Mouse (Mus musculus) midbrain, embryonic 10.5 days (tissue): ENCODE measurements around the gene Crot. TPM values are rescaled to one million over a fixed set of nuclear protein-coding genes. Genes with fewer than 3 reads are reported as not detected.
"Not testable (repeated sequence)": the region's sequence is repeated elsewhere in the genome, so short reads cannot be mapped to it uniquely, and the experiment has no call there.

ENCODE experiments used
- DNase-seq: peaks from one replicate; pipeline ENCODE4 v3.0.0-alpha.2; 2017; ENCODE audit warnings: low spot score
- H3K27ac ChIP-seq: fragments of 300-500 bp; sonication (generic); replicated peaks from 2 replicates; pipeline ENCODE4 v1.5.1; 2016; ENCODE audit warnings: mild to moderate bottlenecking
- H3K27me3 ChIP-seq: fragments of 300-500 bp; sonication (generic); 2 replicates; pipeline ENCODE4 v1.6.1; 2016; ENCODE audit warnings: low read depth, mild to moderate bottlenecking; ENCODE audit not compliant: poor library complexity, severe bottlenecking
- H3K36me3 ChIP-seq: fragments of 300-500 bp; sonication (generic); 2 replicates; pipeline ENCODE4 v1.6.1; 2016; ENCODE audit warnings: mild to moderate bottlenecking, moderate library complexity
- H3K4me1 ChIP-seq: fragments of 300-500 bp; sonication (generic); 2 replicates; pipeline ENCODE4 v1.6.1; 2016
- H3K4me3 ChIP-seq: fragments of 300-500 bp; sonication (generic); 2 replicates; pipeline ENCODE4 v1.5.1; 2016; ENCODE audit warnings: mild to moderate bottlenecking, moderate library complexity
- H3K9me3 ChIP-seq: fragments of 300-500 bp; sonication (generic); replicated peaks from 2 replicates; pipeline ENCODE4 v1.6.1; 2016; ENCODE audit warnings: mild to moderate bottlenecking
- WGBS: fragments of 180-500 bp; shearing (Covaris S2); methylation state at CpG from one replicate; pipeline ENCODE4 v1.1.7; 2016; 5-methylcytosine and 5-hydroxymethylcytosine counted together
- polyA plus RNA-seq: library from polyadenylated mRNA; unstranded; fragments of >200 nt; fragmentation: Nextera tagmentation; extraction: Ambion mirVana; gene quantifications from 2 replicates; pipeline ENCODE4 v1.2.1, GENCODE M21; 2016

Crot gene
- polyA plus RNA-seq, 1 experiment from 2014 or later = 26.9 TPM

- no peak for DNase-seq
- Histone ChIP-seq H3K4me3 (no peak overlapping the region), H3K4me1 (no peaks in the 10 kb centered on the region), H3K27me3 (no peaks in the 10 kb centered on the region), H3K27ac (no peak overlapping the region), H3K36me3 (no peaks in the 10 kb centered on the region), H3K9me3 (no peaks in the 10 kb centered on the region)
- WGBS = 89% methylated on average over 8 of the region's 8 CpGs
Measured at GRCm38 (mm10) chr5:9032101-9032590, 35.0 kb upstream of the Crot start.

- H3K4me1 ChIP-seq = no peaks in the 10 kb centered on the region
- no peaks in the 10 kb centered on the region for H3K27me3 ChIP-seq
- H3K36me3 ChIP-seq = no peaks in the 10 kb centered on the region
- H3K9me3 ChIP-seq = no peaks in the 10 kb centered on the region
- no peak for DNase-seq
- H3K27ac ChIP-seq = no peak overlapping the region
- WGBS = 75% methylated on average over 1 of the region's 1 CpGs
- no peak overlapping the region for H3K4me3 ChIP-seq
Measured at GRCm38 (mm10) chr5:9028266-9028841, 31.2 kb upstream of the Crot start.

GRCm38 (mm10) chr5:9015352-9015751 lies 18.2 kb upstream of the Crot start:
- Histone ChIP-seq H3K27me3 (no peaks in the 10 kb centered on the region), H3K27ac (no peak overlapping the region), H3K9me3 (no peaks in the 10 kb centered on the region), H3K4me3 (no peak overlapping the region), H3K4me1 (no peaks in the 10 kb centered on the region), H3K36me3 (no peaks in the 10 kb centered on the region)
- WGBS = 66% methylated on average over 3 of the region's 3 CpGs
- DNase-seq = no peak

GRCm38 (mm10) chr5:9014774-9015173 lies 17.6 kb upstream of the Crot start:
- Histone ChIP-seq H3K27me3 (no peaks in the 10 kb centered on the region), H3K27ac (no peak overlapping the region), H3K36me3 (no peaks in the 10 kb centered on the region), H3K4me3 (no peak overlapping the region), H3K9me3 (no peaks in the 10 kb centered on the region), H3K4me1 (no peaks in the 10 kb centered on the region)
- no peak for DNase-seq
- 84% methylated on average over 3 of the region's 3 CpGs for WGBS

DNA sequence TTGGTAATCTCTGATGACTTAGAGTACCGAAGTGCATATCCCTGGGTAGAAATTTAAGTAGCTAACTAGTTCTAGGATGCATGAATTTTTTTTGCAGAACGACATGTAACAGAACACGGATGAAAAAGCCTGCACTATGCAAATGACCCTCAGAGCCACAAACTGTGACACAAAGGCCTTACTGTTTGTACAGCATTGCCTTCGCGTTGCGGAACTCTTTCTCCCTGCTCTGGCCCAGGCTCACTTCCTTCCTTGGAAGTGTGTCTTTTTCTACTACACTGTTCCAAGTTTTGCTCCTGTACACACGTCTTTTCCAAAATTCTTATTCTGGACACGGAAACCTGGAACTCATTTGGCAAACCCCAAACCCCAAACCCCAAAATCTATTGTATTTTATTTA lies 14.2 kb upstream of the Crot start:
- DNase-seq = no peak
- WGBS = 83% methylated on average over 8 of the region's 8 CpGs

DNA sequence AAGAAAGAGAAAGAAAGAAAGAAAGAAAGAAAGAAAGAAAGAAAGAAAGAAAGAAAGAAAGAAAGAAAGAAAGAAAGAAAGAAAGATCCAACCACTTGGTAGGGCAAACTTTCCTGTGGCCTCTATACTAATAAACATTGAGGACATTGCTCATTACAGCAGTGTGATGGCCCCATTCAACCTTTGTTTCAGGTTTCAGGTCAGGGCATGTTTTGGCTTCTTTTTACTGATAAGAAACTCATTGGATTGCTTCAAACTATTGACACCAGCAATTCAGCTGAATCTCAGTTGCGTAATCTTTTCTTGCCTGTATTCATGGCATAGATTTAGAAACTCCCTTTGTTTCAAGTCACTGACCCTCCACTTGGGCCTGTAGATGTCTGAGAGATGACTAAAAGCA lies 13.0 kb upstream of the Crot start:
- Histone ChIP-seq H3K4me3 (no peak overlapping the region), H3K27ac (no peak overlapping the region), H3K36me3 (no peaks in the 10 kb centered on the region), H3K27me3 (no peaks in the 10 kb centered on the region), H3K4me1 (no peaks in the 10 kb centered on the region), H3K9me3 (no peaks in the 10 kb centered on the region)
- 93% methylated on average over 1 of the region's 1 CpGs for WGBS
- DNase-seq = no peak

More for the DNA sequence above, 14.2 kb upstream of the Crot start:
- Histone ChIP-seq H3K4me1 (no peaks in the 10 kb centered on the region), H3K27me3 (no peaks in the 10 kb centered on the region), H3K9me3 (no peaks in the 10 kb centered on the region), H3K4me3 (no peak overlapping the region), H3K27ac (no peak overlapping the region), H3K36me3 (no peaks in the 10 kb centered on the region)

- H3K9me3 ChIP-seq, DNase-seq, H3K36me3 ChIP-seq, H3K27ac ChIP-seq, H3K27me3 ChIP-seq, H3K4me3 ChIP-seq, H3K4me1 ChIP-seq: not testable (repeated sequence)
- WGBS = 58% methylated on average over 3 of the region's 3 CpGs
Measured at GRCm38 (mm10) chr5:9006585-9006984, 9.5 kb upstream of the Crot start.

GRCm38 (mm10) chr5:9000006-9000405 lies 2.9 kb upstream of the Crot start:
- H3K9me3 ChIP-seq, H3K36me3 ChIP-seq, H3K27me3 ChIP-seq, H3K4me3 ChIP-seq, DNase-seq, H3K27ac ChIP-seq: not testable (repeated sequence)
- H3K4me1 ChIP-seq = peaks cover 39% of the 10 kb centered on the region
- WGBS = 28% methylated on average over 7 of the region's 7 CpGs

GRCm38 (mm10) chr5:8999108-8999507 lies 2.0 kb upstream of the Crot start:
- 65% methylated on average over 4 of the region's 4 CpGs for WGBS
- no peak for DNase-seq

GRCm38 (mm10) chr5:8997513-8997895 lies 380 bp upstream of the Crot start:
- peak overlapping the region; percentile 94 for H3K27ac ChIP-seq
- peak overlapping the region; percentile 78 for H3K4me3 ChIP-seq
- no peaks in the 10 kb centered on the region for H3K9me3 ChIP-seq
- peaks cover 39% of the 10 kb centered on the region for H3K4me1 ChIP-seq
- H3K27me3 ChIP-seq = no peaks in the 10 kb centered on the region
- peaks cover 12% of the 10 kb centered on the region; the same call in 1 of the 2 replicates for H3K36me3 ChIP-seq
- 14% methylated on average over 8 of the region's 8 CpGs for WGBS
- no peak for DNase-seq

More at GRCm38 (mm10) chr5:8999108-8999507, 2.0 kb upstream of the Crot start:
- H3K36me3 ChIP-seq = 0 out of 2 replicates have a peak, but pooled peaks cover 2% of the 10 kb centered on the region
- no peak overlapping the region for H3K4me3 ChIP-seq
- H3K4me1 ChIP-seq = peaks cover 39% of the 10 kb centered on the region
- H3K27me3 ChIP-seq = no peaks in the 10 kb centered on the region
- no peaks in the 10 kb centered on the region for H3K9me3 ChIP-seq
- 0 out of 2 replicates have a peak overlapping the region, but pooled peaks have one; percentile 38 for H3K27ac ChIP-seq

DNA sequence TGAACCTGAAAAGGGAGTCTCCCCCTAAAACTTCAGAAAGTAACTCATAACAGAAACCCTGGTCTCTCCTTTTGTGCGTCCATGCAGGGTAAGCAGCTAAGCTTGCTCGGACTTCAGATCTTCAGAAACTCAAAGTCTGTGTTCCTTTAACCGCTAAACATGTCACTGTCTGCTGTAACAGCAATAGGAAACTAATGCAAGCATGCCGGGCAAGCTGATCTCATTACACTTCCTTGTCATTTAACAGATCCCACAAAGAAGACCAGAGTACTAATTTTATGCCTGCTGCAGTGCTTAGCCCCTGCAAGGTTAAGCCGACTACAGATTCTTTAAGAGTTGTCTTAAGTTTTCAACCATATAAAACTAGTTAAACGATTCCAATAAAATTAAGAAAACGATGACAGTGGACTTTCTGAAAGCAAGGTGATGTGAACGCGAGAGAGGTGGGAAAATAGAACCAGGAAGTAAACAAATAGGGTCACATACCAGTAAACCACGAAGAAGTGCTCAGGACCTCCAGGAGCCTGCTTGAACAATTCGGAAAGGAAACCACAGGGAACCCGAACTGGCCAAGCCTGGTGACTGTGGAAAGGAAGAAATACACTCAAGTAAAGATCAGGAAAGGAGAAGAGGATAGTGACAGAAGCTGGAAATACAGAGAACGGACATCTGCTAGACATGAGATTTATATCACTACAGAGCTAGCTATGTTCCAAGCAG lies 998 bp downstream of the Crot start:
- H3K9me3 ChIP-seq = no peaks in the 10 kb centered on the region
- 25% methylated on average over 13 of the region's 13 CpGs for WGBS
- peaks cover 39% of the 10 kb centered on the region for H3K4me1 ChIP-seq
- H3K27ac ChIP-seq = peak overlapping the region; percentile 94
- peaks cover 26% of the 10 kb centered on the region for H3K36me3 ChIP-seq
- DNase-seq = no peak
- H3K27me3 ChIP-seq = no peaks in the 10 kb centered on the region
- peak overlapping the region; percentile 78 for H3K4me3 ChIP-seq

DNA sequence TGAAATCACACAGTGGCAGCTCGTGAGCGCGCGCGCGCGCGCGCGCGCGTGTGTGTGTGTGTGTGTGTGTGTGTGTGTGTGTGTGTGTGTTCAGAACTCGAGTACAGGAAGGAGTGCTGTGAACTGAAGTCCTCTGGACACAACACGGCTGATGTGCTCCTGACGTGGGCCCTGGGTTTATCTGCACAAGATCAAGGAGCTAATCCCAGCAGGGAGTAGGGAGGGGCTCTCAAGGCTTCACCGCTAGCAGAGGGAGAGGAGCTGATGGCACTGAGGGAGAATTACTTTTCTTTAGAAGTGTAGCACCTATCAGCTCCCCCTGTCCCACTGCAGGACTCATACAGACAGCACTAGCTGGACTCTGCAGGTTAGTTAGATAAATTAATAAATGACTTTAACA lies 5.5 kb downstream of the Crot start:
- H3K4me3 ChIP-seq = no peak overlapping the region
- H3K27me3 ChIP-seq = no peaks in the 10 kb centered on the region
- DNase-seq = no peak
- H3K9me3 ChIP-seq = no peaks in the 10 kb centered on the region
- peaks cover 57% of the 10 kb centered on the region for H3K36me3 ChIP-seq
- WGBS = 90% methylated on average over 16 of the region's 16 CpGs
- H3K4me1 ChIP-seq = peaks cover 10% of the 10 kb centered on the region
- H3K27ac ChIP-seq = no peak overlapping the region

DNA sequence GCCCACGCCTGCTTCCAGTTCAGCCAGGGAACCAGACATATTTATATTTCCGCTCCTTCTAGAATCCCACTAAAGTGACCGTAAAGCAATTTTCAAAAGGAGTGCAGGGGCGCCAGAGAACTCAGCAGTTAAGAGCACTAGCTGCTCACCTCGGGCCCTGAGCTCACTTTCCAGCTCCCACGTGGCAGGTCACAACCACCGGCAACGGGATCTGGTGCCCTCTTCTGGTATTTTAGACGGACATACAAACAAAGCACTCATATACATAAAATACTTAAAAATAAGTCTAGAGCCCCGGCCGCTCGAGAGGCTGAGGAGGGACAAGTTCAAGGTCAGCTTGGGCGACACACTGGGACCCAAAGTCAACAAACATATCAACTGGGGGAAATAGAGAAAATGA lies 6.6 kb downstream of the Crot start:
- Histone ChIP-seq H3K9me3 (no peaks in the 10 kb centered on the region), H3K4me1 (no peaks in the 10 kb centered on the region), H3K27me3 (no peaks in the 10 kb centered on the region), H3K36me3 (peaks cover 67% of the 10 kb centered on the region), H3K27ac (no peak overlapping the region), H3K4me3 (no peak overlapping the region)
- whole genome bisulfite sequencing = 89% methylated on average over 13 of the region's 13 CpGs
- DNase-seq = no peak
